Mouse (Mus musculus) urinary bladder, postnatal 14 days (tissue): ENCODE measurements around the gene Prr15l.
A peak's percentile ranks its signal among the peaks of the same experiment; 100 is the strongest.

Experiments
- DNase-seq: peaks from one replicate; pipeline ENCODE4 v3.0.0; 2021; ENCODE audit warnings: low spot score

The Prr15l gene

GRCm38 (mm10) chr11:96928088-96928487, at the start of gene Prr15l:
Prr15l (plus strand) TSS chr11:96928104.
- DNase-seq, result peak; percentile 42

GRCm38 (mm10) chr11:96878715-96879114, 49.2 kb upstream of the Prr15l start:
- no peak for DNase-seq

GRCm38 (mm10) chr11:96879359-96879758, 48.5 kb upstream of the Prr15l start:
- DNase-seq, result no peak

- no peak for DNase-seq
These were observed 47.6 kb upstream of the Prr15l start for GRCm38 (mm10) chr11:96880296-96880695.

GRCm38 (mm10) chr11:96885901-96886340, 42.0 kb upstream of the Prr15l start:
- DNase-seq, result no peak

GRCm38 (mm10) chr11:96886942-96887546, 40.9 kb upstream of the Prr15l start:
- no peak for DNase-seq

GRCm38 (mm10) chr11:96891784-96892527, 35.9 kb upstream of the Prr15l start:
- DNase-seq, result no peak

- no peak for DNase-seq
These were observed 34.6 kb upstream of the Prr15l start for GRCm38 (mm10) chr11:96893203-96893842.

- no peak for DNase-seq
These were observed 32.0 kb upstream of the Prr15l start for GRCm38 (mm10) chr11:96895886-96896285.

- no peak for DNase-seq
These were observed 28.2 kb upstream of the Prr15l start for GRCm38 (mm10) chr11:96899449-96900306.

GRCm38 (mm10) chr11:96901332-96901731, 26.6 kb upstream of the Prr15l start:
- DNase-seq, result no peak

- DNase-seq, result no peak
These were observed 25.0 kb upstream of the Prr15l start for GRCm38 (mm10) chr11:96902639-96903635.

- no peak for DNase-seq
These were observed 21.3 kb upstream of the Prr15l start for GRCm38 (mm10) chr11:96906431-96907161.

GRCm38 (mm10) chr11:96908594-96908993, 19.3 kb upstream of the Prr15l start:
- DNase-seq, result no peak

- DNase-seq, result peak; percentile 75
These were observed 17.9 kb upstream of the Prr15l start for GRCm38 (mm10) chr11:96910003-96910402.

GRCm38 (mm10) chr11:96912682-96913081, 15.2 kb upstream of the Prr15l start:
- no peak for DNase-seq

GRCm38 (mm10) chr11:96916044-96916884, 11.6 kb upstream of the Prr15l start, which contains the start of gene Cdk5rap3:
Cdk5rap3 (minus strand) TSS chr11:96916496.
- DNase-seq, result peak; percentile 99

- DNase-seq, result no peak
These were observed 11.0 kb upstream of the Prr15l start for GRCm38 (mm10) chr11:96916885-96917396.

GRCm38 (mm10) chr11:96917415-96917814, 10.5 kb upstream of the Prr15l start:
- no peak for DNase-seq
